Mouse (Mus musculus) macrophage (primary cell): ENCODE measurements at regions not wholly inside any gene's neighbourhood (a gene's known extent, or its start where the extent isn't known, plus 50 kb on each side); places are given as distances from the start of the nearest gene placed in this dataset.

Experiments
- H3K27ac ChIP-seq: fragments of 350-480 bp; formaldehyde crosslinking; 2 replicates; pipeline ENCODE4 v1.9.0; 2021
- H3K36me3 ChIP-seq: fragments of 350-480 bp; formaldehyde crosslinking; 2 replicates; pipeline ENCODE4 v1.9.0; 2021; ENCODE audit errors: inconsistent target
- H3K4me3 ChIP-seq: fragments of 350-480 bp; formaldehyde crosslinking; 2 replicates; pipeline ENCODE4 v1.9.0; 2021; ENCODE audit errors: inconsistent target
- H3K79me2 ChIP-seq: fragments of 350-480 bp; formaldehyde crosslinking; 2 replicates; pipeline ENCODE4 v1.9.0; 2021; ENCODE audit errors: inconsistent target
- WGBS: methylation state at CpG from one replicate; pipeline ENCODE4 v1.1.7; 2026; ENCODE audit warnings: inconsistent platforms; ENCODE audit not compliant: missing documents; 5-methylcytosine and 5-hydroxymethylcytosine counted together

DNA sequence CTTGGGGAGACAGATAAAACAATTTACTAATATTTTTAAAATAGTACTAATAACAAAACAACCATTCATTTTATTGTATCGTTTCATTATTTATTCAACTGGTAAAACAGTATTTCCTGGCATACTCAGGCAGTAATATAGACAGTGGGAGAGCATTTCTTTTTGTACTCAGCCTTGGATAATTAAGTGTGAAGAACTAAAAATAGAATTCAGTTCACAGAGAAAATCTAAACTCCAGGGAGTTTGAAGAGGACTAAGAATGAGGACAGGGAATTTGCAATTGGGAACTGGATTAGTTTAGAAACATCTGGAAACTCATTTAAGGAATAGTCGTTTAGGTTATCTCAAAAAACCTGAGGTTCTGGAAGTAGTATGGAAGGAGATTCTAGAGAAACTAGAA, 525.4 kb upstream of the Gje1 start:
- Histone ChIP-seq H3K4me3 (no peak overlapping the region), H3K79me2 (no peaks in the 10 kb centered on the region), H3K36me3 (no peaks in the 10 kb centered on the region), H3K27ac (no peak overlapping the region)
- WGBS: 78% methylated on average over 2 of the region's 2 CpGs

DNA sequence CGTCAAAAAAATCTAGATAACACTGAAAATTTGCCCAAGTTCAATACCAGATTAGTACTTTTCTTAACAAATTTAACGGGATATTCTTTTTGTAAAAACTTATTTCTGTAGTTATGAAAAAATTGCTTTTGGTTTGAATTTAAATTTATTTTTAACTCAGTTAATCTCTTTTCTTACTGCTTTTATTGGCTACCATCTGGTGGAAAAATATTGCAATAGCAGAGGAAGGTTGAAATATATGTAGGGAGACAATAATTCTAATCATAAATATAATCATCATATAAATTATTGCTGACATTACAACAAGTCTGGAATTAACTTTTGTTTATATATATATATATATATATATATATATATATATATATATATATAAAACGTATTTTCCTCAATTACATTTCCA, 500.9 kb upstream of the Gje1 start:
- WGBS: 97% methylated on average over 2 of the region's 3 CpGs
- H3K79me2 ChIP-seq: no peaks in the 10 kb centered on the region
- no peaks in the 10 kb centered on the region for H3K36me3 ChIP-seq
- no peak overlapping the region for H3K4me3 ChIP-seq
- H3K27ac ChIP-seq: no peak overlapping the region

DNA sequence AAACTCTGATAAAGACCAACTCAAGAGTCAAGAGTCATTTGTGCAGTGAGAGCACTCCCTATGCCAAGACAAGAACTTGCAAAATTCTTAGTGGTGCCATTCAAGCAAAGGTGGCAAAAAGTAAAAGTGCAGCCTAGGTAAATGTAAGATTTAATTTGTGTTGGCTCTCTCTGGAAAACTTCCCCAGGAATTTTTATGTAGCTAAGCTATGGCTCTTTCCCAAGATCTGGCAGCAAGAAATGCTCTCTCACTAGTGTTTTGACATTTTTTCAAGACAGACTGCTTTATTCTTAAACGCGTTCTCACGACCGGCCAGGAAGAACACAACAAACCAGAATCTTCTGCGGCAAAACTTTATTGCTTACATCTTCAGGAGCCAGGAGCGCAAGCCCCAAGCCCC, 461.6 kb upstream of the Gje1 start:
- H3K36me3 ChIP-seq: no peaks in the 10 kb centered on the region
- H3K4me3 ChIP-seq: no peak overlapping the region
- H3K79me2 ChIP-seq: no peaks in the 10 kb centered on the region
- no peak overlapping the region for H3K27ac ChIP-seq
- 97% methylated on average over 5 of the region's 6 CpGs for WGBS

DNA sequence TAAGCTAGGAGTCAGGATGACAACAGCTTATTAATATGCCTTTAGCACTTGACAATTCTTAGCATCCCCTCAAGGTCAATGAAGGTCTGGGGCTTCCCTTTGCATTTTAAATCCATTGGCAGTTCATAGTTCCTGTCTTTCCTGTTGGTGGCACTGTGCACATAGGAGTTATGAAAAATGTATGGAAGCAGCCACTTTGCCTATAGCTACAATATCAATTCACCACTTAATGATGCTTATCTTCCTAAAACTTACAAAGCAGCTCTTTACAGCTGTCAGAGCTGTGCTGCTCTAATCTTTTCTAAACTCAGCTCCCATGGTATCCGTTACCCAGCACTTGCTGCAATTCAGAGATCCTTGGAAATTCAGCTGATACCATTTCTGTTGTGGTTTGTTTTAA, 456.4 kb upstream of the Gje1 start:
- Histone ChIP-seq H3K27ac (no peak overlapping the region), H3K79me2 (no peaks in the 10 kb centered on the region), H3K36me3 (no peaks in the 10 kb centered on the region), H3K4me3 (no peak overlapping the region)
- 89% methylated on average over 1 of the region's 1 CpGs for WGBS

DNA sequence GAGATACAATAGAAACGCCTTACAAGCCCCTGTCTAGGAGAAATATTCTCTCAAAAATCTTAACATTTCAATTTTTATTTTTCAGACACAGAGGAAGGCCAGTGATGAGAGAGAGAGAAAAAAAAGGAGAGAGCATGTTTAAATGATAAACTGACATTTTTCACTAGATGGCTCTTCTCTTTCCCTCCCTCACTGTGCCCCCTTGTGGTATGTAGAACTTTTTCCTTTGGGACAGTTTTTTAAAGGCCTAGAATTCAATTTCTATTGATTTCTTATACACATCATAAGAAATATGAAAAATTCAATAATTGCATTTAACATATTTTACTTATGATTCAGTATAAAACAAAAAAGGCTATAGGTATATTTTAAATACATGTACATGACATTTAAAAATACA, 454.5 kb upstream of the Gje1 start:
- WGBS: 83% methylated on average over 1 of the region's 1 CpGs
- Histone ChIP-seq H3K4me3 (no peak overlapping the region), H3K36me3 (no peaks in the 10 kb centered on the region), H3K79me2 (no peaks in the 10 kb centered on the region), H3K27ac (no peak overlapping the region)

DNA sequence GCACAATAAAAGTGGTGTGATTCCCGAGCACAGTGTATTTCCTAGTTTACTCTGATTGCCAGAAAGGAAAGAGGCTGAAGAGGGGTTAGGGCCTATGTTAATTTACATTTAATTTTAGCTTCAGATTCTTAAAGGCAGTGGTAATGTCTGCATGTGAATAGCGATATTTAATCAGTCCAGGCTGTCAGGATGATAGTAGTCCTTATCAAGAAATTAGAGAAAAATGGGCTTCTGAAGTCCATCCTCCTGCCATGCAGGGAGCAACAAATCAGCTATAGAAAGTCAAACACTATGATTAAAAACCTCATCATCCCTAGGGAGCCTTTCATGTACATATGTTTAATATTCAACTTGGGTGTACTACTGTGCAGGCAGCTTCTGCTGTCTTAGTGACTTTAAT, 422.7 kb upstream of the Gje1 start:
- H3K27ac ChIP-seq: no peak overlapping the region
- no peaks in the 10 kb centered on the region for H3K36me3 ChIP-seq
- H3K4me3 ChIP-seq: no peak overlapping the region
- H3K79me2 ChIP-seq: no peaks in the 10 kb centered on the region
- WGBS: 92% methylated on average over 2 of the region's 2 CpGs
